Mouse (Mus musculus) heart, postnatal 0 days (tissue): ENCODE measurements around the gene Ism1. TPM values are rescaled to one million over a fixed set of nuclear protein-coding genes. Genes with fewer than 3 reads are reported as not detected.

Source experiments
- ATAC-seq: fragments of 200-750 bp; cut with Nextera tagmentation; 2 replicates; pipeline ENCODE4 v1.8.0; 2017; ENCODE audit warnings: low read depth, moderate number of reproducible peaks, moderate library complexity; ENCODE audit not compliant: insufficient read depth
- DNase-seq: peaks from one replicate; pipeline ENCODE4 v3.0.0-alpha.2; 2016; ENCODE audit warnings: low spot score
- H3K27ac ChIP-seq: fragments of 300-500 bp; sonication (generic); 2 replicates; pipeline ENCODE4 v1.5.1; 2014; ENCODE audit warnings: low read depth, mild to moderate bottlenecking
- H3K27me3 ChIP-seq: fragments of 300-500 bp; sonication (generic); 2 replicates; pipeline ENCODE4 v1.6.1; 2014; ENCODE audit warnings: low read length, mixed read lengths; ENCODE audit not compliant: control insufficient read depth, insufficient read depth
- H3K36me3 ChIP-seq: fragments of 300-500 bp; sonication (generic); replicated peaks from 2 replicates; pipeline ENCODE4 v1.6.1; 2014; ENCODE audit warnings: low read length, mixed read lengths; ENCODE audit not compliant: control insufficient read depth, insufficient read depth
- H3K4me1 ChIP-seq: fragments of 300-500 bp; sonication (generic); 2 replicates; pipeline ENCODE4 v1.6.1; 2014; ENCODE audit warnings: antibody characterized with exemption; ENCODE audit not compliant: control insufficient read depth, insufficient read depth
- H3K4me2 ChIP-seq: fragments of 300-500 bp; sonication (generic); 2 replicates; pipeline ENCODE4 v1.6.1; 2014; ENCODE audit warnings: low read depth, mild to moderate bottlenecking, low read length, moderate library complexity
- H3K4me3 ChIP-seq: fragments of 300-500 bp; sonication (generic); 2 replicates; pipeline ENCODE4 v1.5.1; 2014; ENCODE audit warnings: low read depth, low read length
- H3K9ac ChIP-seq: fragments of 300-500 bp; sonication (generic); replicated peaks from 2 replicates; pipeline ENCODE4 v1.6.1; 2014; ENCODE audit warnings: low read depth, low read length, mixed read lengths
- H3K9me3 ChIP-seq: fragments of 300-500 bp; sonication (generic); replicated peaks from 2 replicates; pipeline ENCODE4 v1.6.1; 2016; ENCODE audit warnings: low read length; ENCODE audit not compliant: control insufficient read depth
- CTCF ChIP-seq: IDR thresholded peaks from 2 replicates; pipeline ENCODE4 v1.5.1; 2016; ENCODE audit warnings: antibody characterized with exemption, control low read depth, low read depth
- EP300 ChIP-seq: IDR thresholded peaks from 2 replicates; pipeline ENCODE4 v1.6.1; 2016; ENCODE audit warnings: antibody characterized with exemption, low read depth
- WGBS: fragments of 180-500 bp; shearing (Covaris S2); extraction: QIAGEN DNeasy Blood & Tissue Kit; methylation state at CpG from one replicate; pipeline ENCODE4 v1.1.7; 2014; 5-methylcytosine and 5-hydroxymethylcytosine counted together
- polyA plus RNA-seq: library from polyadenylated mRNA; unstranded; fragments of >200 nt; fragmentation: Nextera tagmentation; extraction: Ambion mirVana; gene quantifications from 2 replicates; pipeline ENCODE4 v1.2.1, GENCODE M21; 2015
- total RNA-seq: library from RNA; depleted of rRNA; stranded (reverse); fragments of >200 nt; gene quantifications from 2 replicates; pipeline ENCODE4 v1.2.3, GENCODE M21; 2014; ENCODE audit warnings: low replicate concordance; rRNA removed

Gene Ism1
- total and polyA plus RNA-seq, 2 experiments from 2014 or later = 0.30 TPM; not detected in 1

DNA sequence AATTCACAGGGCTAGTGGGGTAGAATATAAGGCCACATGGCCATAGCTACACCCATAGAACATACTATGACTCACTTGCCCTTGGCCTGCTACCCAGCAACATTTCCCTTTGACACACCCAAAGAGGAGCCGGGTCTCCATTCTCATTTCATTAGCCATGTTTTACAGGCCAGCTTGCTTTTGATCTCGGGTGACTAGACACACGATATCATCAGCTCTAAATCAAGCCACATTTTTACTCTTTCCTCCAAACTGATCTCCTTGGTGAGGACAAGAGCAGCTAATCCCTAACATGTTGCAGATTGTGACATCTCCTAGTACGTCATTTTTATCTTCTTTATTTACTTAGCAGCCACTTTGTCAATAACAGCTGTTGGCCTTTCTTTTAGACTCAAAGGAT is 110.7 kb downstream of the Ism1 start:
- Histone ChIP-seq H3K9ac (no peak overlapping the region), H3K27me3 (no peaks in the 10 kb centered on the region), H3K4me3 (no peak overlapping the region), H3K27ac (no peak overlapping the region), H3K9me3 (no peaks in the 10 kb centered on the region), H3K4me1 (no peaks in the 10 kb centered on the region), H3K4me2 (no peak overlapping the region), H3K36me3 (no peaks in the 10 kb centered on the region)
- DNase-seq (no peak), ATAC-seq (no peak)
- WGBS = 73% methylated on average over 4 of the region's 4 CpGs
- TF ChIP-seq CTCF = no peak
- no peak for TF ChIP-seq EP300

DNA sequence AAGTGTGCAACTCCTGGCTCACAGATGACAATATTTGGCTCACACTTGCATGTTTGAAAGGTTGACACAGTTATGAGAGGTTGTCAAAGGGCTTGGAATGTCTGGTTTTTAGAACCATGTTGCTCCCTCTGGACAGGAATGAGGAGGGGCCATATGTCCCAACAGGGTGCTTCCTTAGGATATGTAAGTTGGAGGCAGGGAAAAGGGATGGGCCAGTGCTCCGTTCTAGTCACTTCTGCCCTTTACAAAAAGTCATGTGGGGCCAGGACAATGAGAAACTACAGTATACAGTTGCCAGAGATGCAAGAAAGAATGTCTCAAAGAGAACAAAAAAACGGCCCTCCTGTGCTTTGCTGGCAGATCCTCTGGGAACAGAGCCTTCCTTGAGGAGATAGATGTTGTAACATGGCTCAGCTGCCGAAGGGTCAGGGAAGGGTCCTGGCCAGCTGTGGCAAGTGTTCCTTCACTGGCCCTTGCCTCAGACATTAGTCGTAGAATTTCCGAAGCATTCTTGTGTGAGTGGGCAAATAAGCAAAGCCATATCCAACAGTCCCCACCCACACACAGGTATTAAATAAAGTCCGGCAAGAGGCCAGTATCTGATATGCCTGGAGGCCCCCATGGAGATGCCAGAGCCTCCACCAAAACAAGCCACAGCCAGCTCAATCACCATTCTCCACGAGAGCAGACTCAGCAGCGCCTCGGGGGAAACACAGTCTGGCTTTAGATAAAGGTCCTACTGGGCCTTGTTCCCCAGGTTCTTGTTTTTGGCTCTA is 114.6 kb downstream of the Ism1 start:
- H3K4me2 ChIP-seq = no peak overlapping the region
- no peak overlapping the region for H3K4me3 ChIP-seq
- H3K4me1 ChIP-seq = no peaks in the 10 kb centered on the region
- TF ChIP-seq EP300 (no peak), CTCF (no peak)
- H3K27ac ChIP-seq = no peak overlapping the region
- 63% methylated on average over 9 of the region's 9 CpGs for WGBS
- H3K9ac ChIP-seq = no peak overlapping the region
- H3K36me3 ChIP-seq = no peaks in the 10 kb centered on the region
- no peaks in the 10 kb centered on the region for H3K9me3 ChIP-seq
- DNase-seq (no peak), ATAC-seq (no peak)
- H3K27me3 ChIP-seq = no peaks in the 10 kb centered on the region

DNA sequence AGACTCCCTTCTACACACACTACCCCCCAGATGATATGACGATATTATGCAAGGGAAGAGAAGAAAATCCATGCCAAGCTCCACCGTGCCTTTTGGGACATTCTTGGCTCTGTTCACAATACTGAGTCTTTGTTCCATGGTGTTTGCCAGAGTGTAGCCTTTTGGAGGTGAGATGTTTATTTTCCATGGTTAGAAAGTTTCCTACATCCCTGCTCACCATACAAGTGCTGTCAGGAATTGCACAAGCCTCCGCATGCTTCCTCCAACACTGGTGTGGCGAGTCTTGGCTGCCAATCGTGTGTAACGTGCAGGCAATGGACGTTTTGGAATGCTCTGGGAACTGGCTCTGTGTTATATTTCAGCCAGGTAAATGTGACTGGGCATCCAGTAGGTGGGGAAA is 126.1 kb downstream of the Ism1 start:
- H3K4me2 ChIP-seq = no peak overlapping the region
- no peak overlapping the region for H3K4me3 ChIP-seq
- ATAC-seq (no peak), DNase-seq (no peak)
- WGBS = 78% methylated on average over 7 of the region's 7 CpGs
- no peaks in the 10 kb centered on the region for H3K36me3 ChIP-seq
- H3K27ac ChIP-seq = no peak overlapping the region
- no peaks in the 10 kb centered on the region for H3K4me1 ChIP-seq
- H3K9me3 ChIP-seq = no peaks in the 10 kb centered on the region
- H3K27me3 ChIP-seq = no peaks in the 10 kb centered on the region
- TF ChIP-seq EP300 (no peak), CTCF (no peak)
- no peak overlapping the region for H3K9ac ChIP-seq

DNA sequence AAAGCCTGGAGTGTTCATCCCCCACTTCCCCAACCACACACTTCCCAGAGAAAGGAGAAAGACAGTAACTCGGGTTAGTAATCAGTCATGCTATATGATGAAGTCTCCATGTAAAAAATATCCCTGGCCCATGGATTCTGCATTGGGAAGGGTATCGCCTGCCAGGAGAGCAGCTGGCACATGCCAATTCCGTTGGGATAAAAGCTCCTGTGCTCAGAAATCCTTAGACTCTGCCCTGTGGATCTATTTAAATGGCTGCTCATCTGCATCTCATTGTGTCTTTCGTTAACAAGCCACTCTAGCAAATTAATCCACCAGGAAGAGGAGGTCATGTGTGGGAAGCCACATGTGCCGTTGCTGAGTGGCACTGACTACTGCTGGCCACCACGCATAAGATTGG is 129.9 kb downstream of the Ism1 start:
- Histone ChIP-seq H3K27ac (no peak overlapping the region), H3K4me2 (no peak overlapping the region), H3K9me3 (no peaks in the 10 kb centered on the region), H3K36me3 (no peaks in the 10 kb centered on the region), H3K27me3 (no peaks in the 10 kb centered on the region), H3K9ac (no peak overlapping the region), H3K4me1 (no peaks in the 10 kb centered on the region), H3K4me3 (no peak overlapping the region)
- ATAC-seq (no peak), DNase-seq (no peak)
- TF ChIP-seq CTCF (no peak), EP300 (no peak)
- 80% methylated on average over 6 of the region's 6 CpGs for WGBS

Other genes with a start within 250 kb of the Ism1 start
- gene Sptlc3, start 184.3 kb upstream of the Ism1 start, total RNA-seq = 0.50 TPM in 1 of 2 replicates, not detected in the other
- not detected in 2 replicates for gene Sptlc3, start 184.3 kb upstream of the Ism1 start, polyA plus RNA-seq